Mouse (Mus musculus): ENCODE measurements around the gene Pitpna.

The Pitpna gene

GRCm38 (mm10) chr11:75631561-75632225, 43.8 kb downstream of the Pitpna start:
- DNase-seq (ENCODE audit: low read depth, low spot score): no peak

- no peak for DNase-seq (ENCODE audit: low read depth, low spot score)
Observed at GRCm38 (mm10) chr11:75632921-75633320, 45.0 kb downstream of the Pitpna start.

DNA sequence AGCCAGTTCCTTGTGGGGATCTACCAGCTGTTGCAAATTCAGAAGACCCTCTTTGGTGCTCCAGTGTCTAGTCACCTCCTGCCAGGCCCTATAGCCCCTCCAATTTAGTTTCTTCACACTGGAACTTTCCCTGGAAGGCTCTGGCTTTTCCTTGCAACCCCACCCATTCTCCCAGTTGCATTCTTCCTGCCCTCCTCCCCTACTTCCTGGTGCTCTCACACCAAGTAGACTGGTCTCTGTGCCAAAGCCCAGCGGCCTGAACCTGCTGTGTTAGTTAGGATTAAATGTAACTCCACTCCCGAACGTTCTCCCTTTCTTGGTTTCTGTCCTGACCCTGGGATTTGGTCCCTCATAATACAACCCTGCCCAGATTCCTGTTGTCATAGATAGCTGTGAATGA, 46.9 kb downstream of the Pitpna start:
- no peak for DNase-seq (ENCODE audit: low read depth, low spot score)

DNA sequence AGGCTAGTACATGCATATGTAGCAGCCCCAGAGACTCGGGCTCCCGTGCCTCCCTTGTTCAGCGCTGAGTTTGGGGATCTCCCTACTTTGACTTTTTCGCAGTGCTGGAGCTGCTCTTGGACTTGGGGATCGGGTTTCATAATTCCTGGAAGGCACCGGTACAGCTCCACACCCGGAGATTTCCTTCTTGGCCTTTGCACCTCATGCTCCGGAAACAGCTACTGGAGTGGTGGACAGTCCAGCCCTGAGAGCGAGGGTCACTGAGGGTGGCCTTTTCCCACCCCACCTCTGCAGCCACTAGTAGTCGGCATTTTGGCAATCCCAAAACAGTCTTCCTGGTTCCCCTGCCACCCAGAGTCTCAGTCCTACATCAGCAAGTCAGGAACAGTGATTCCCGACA, 47.4 kb downstream of the Pitpna start:
- DNase-seq (ENCODE audit: low read depth, low spot score): no peak

- DNase-seq (ENCODE audit: low read depth, low spot score): no peak
Observed at GRCm38 (mm10) chr11:75643323-75643722, 55.4 kb downstream of the Pitpna start.

DNA sequence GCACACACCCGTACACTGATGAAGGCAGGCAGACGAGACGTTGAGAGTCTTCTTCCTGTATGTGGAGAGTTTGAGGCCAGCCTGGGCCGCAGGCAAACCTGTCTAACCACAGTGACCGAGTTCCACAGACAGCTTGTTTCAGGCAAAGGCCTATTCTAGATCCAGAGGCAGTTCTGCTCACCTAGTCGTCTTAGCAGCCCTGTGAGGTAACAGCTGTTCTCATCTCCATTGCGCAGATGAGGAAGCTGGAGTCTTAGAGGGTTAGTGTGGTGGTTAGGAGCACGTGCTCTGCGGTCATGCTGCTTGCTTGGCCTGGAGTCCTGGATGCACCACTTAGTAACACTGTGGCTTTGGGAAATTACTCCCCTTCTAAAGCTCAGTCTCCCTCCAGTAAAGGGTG, 56.8 kb downstream of the Pitpna start:
- DNase-seq (ENCODE audit: low read depth, low spot score): no peak

DNA sequence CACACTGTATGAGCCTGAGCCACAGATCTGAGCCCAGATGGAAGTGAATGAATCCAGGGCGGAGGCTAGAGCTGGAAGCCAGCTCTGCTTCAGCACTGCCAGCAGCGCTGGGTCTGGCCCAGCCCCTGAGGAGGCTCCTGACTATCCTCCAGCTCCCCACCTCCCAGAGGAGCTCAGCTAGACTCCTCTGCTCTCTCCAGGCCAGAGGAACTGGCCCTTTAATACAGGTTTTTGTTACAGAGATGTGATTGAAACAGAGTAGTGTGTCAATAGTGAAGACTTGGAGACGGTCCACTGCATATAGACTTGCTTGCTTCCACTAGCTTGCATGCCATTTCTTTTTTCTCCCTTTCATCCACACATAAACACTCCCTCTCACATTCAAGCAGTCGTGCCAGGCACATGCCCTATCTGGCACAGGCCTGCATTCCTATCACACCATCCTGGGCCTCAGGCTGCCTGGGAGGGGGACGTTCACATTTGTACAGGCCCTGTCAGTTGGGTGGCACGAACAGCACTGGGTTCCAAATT, 59.8 kb downstream of the Pitpna start:
- DNase-seq (ENCODE audit: low read depth, low spot score): no peak

DNA sequence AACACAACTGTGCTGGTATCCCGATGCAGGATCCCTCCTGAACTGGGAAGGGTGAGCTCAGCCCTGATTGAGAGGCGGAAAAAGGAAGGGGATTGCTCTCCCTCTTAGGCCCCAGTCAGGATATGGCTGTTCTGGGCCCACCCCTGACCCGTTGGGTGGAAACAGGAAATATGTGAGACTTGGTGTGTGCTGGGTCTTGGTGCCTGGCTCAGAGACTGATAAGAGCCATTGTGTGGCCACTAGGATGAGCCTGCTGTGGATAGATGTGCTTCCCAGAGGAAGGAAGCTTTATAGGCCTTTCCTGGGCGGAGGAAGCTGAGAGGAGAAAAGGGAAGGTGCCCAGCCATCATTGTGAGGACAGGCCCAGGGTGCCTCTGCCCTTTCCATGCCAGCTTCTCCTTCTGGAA, 61.3 kb downstream of the Pitpna start:
- DNase-seq (ENCODE audit: low read depth, low spot score): no peak

- DNase-seq (ENCODE audit: low read depth, low spot score): no peak
Observed at GRCm38 (mm10) chr11:75650311-75650710, 62.4 kb downstream of the Pitpna start, which contains the start of gene Myo1c. Gene Myo1c, plus strand, starts transcription at chr11:75650504.

DNA sequence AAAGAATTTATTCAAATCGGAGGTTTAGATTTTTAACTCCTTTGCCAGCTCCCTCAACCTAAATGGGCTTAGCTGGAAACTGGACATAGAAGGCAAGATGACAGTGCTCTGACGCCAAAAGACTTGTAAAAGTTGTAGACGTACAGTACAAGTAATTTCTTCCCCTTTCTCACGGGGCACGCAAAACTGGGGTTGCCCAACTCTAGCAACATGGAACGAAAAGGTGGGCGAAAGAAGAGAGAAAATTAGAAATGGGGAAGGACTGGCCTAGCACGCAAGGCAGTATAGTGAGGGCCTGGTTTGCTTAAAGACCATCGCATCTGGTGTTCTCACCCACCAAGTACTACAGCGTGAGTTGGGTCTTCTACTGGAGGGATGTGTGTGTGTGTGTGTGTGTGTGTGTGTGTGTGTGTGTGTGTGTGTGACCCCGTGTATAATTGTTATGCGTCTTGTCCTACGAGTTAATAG, 63.1 kb downstream of the Pitpna start:
- DNase-seq (ENCODE audit: low read depth, low spot score): no peak

GRCm38 (mm10) chr11:75651426-75652221, 63.7 kb downstream of the Pitpna start:
- no peak for DNase-seq (ENCODE audit: low read depth, low spot score)

DNA sequence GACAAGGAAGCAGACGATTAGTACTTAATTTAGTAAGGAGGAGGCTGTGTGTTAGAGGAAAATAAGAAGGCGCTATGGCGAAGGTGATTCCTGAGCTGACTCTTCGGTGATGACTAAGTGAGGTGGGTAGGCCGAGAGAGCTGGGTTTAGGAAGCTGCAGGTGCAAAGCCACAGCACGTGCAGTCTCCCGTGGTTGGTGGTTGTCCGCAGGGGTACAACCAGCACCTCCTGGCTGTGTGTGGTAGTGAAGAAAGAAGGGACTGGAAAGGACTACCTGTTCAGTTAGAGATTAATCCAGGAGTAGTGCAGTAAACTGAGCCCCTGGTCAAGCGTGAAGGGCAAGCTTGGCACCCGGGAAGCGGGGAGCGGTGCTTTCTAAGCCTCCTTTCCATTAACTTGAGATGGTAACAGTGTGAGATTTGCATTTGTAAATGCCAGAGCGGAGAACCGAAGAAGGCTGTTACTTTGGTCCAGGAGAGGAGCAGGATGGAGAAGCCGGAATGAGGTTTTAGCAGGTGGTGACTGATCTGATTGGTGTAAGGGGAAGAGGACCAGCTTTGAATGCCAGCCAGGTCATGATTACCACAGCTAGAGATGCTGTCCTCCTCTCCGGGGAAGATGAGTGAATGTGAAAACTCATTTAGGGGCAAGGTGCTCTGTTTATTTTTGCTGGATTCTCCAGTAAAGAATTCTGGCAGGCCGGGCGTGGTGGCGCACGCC, 64.5 kb downstream of the Pitpna start:
- DNase-seq (ENCODE audit: low read depth, low spot score): no peak

DNA sequence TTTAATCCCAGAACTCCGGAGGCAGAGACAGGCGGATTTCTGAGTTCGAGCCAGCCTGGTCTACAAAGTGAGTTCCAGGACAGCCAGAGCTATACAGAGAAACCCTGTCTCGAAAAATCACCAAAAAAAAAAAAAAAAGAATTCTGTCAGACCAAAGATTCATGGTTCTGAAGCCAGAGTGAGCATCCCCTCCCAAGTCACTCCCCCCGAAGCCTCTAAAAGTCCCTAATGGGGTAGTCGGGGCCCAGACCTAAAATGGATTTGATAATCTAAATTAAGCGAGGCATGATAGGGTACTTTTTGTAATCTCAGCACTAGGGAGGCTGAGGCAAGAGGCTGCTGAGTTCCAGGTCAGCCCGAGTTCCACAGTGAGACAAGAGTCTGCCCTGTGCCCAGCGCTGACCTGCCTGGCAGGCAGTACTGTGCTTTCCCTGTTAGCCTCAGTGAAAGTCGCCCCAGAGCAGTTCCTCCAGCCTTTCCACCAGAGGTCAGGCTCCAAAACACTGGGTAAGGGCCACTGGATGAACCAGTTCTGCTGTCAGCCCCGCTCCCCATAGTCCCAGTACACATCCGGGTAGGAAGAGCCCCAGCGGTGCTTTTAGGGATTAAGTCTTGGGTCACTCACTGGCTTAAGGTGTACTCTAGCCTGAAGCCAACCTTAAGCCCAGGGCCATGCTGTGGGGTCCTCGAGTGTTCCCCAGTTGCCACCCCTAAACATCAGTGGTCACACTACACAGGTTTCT, 65.2 kb downstream of the Pitpna start:
- DNase-seq (ENCODE audit: low read depth, low spot score): no peak

GRCm38 (mm10) chr11:75653781-75654470, 66.0 kb downstream of the Pitpna start:
- no peak for DNase-seq (ENCODE audit: low read depth, low spot score)

- no peak for DNase-seq (ENCODE audit: low read depth, low spot score)
Observed at GRCm38 (mm10) chr11:75654471-75655390, 66.8 kb downstream of the Pitpna start.

GRCm38 (mm10) chr11:75655621-75656545, 68.0 kb downstream of the Pitpna start:
- DNase-seq (ENCODE audit: low read depth, low spot score): no peak

DNA sequence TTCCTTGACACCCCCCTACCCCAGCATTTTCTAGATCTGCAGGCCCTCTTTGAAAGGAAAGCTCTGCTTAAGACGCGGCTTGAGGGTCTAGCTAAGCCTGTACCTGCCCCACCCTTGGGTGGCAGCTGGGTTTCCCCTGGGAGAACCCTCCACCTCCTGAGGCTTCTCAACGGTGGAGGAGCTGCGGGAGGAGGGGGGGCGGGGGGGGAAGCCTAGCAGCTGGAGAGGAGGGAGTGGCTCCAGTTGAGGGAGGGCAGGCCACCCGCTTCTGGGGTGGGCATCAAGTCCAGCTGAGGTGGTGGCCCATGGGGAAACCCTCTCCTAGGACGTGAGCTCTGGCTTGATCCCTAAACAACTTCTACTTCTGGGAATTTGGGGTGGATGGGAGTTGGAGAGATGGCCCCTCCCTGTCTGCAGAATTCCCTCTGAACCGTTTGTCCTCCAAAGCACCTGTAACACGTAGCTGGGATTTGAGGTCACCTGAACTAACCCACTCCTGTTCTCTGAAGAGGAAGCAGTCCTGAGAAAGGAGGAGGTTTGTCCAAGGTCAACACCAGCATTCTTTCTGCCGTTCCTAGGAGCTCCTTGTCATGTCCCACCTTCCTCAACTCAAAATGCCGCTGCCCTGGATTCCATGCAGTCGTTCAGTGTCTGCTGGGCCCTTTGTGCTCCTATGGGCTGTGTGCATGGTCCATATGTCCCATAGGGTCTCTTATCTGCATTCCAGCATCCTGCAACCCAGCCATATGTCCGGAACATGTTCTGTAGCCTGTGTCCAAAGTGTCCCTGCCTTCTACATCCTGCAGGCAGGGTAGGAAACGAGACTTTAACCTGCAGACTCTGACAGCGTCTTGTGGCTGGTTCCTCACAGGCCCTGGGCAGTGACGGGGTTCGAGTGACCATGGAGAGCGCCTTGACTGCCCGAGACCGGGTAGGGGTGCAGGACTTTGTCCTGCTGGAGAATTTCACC, 69.0 kb downstream of the Pitpna start:
- no peak for DNase-seq (ENCODE audit: low read depth, low spot score)
